Mouse (Mus musculus) lung, postnatal 0 days (tissue): ENCODE measurements around the gene Slc25a13.

Experiments used
- CTCF ChIP-seq: IDR thresholded peaks from 2 replicates; pipeline ENCODE4 v1.5.1; 2016; ENCODE audit warnings: antibody characterized with exemption, mild to moderate bottlenecking
- EP300 ChIP-seq: IDR thresholded peaks from 2 replicates; pipeline ENCODE4 v1.6.1; 2016; ENCODE audit warnings: antibody characterized with exemption, mild to moderate bottlenecking, control low read depth

DNA sequence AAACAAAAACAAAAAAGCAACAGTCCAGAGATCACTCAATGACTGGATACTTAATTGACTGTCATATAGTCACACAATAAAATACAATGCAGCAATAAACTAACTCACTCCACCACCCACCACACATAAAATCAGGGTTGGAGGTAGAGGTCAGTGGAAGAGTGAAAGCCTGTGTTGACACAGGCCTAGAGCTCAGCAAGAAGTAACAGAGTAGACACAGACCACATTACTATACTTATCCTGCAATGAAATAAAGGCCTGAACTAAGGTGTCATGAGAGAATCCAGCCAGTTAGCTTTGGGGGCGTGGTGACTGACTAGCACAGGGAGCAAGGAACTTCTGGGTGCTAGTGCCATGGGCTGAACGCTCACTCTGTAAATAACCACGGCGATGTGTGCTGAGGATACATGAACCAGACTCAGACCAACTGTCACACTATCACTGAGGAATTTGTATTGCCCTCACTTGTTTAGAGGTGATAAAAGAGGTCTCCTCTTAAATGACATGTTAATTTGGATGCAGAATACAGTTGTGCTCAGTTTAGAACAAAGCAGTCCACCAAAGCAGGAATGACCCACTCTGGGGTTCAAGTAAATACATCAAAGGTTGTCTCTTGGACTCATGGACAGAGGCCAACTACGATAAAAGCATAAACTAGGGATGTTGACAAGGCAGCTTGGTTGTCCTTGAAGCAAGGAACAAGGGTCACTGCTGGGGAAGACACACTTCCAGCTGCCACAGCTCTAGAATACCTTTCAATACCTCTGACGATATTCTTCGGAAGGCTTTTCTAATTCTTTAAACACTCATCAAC, 31.8 kb downstream of the Slc25a13 start:
- TF ChIP-seq CTCF: no peak
- TF ChIP-seq EP300: no peak
